ENCODE assay signal across 20 mouse cellular contexts in genomic region chr17:87597721-87598120, GRCm38 (mm10). TPM values are rescaled to one million over a fixed set of nuclear protein-coding genes. Genes with fewer than 3 reads are reported as not detected.
"Had no signal": no experiment of that assay in that cellular context is flagged by ENCODE, and none has a peak within 500 bp of the region (broad histone marks: within the 10 kb centered on the region; RNA-seq: fewer than 3 reads in every experiment).

No protein-coding gene starts in this region.

- H3K9ac ChIP-seq: liver, embryonic 13.5 days; liver, embryonic 15.5 days; liver, postnatal 0 days; lung, embryonic 15.5 days; midbrain, embryonic 13.5 days; stomach, embryonic 15.5 days had no signal

- H3K27me3 ChIP-seq: liver, embryonic 13.5 days; liver, embryonic 15.5 days; lung, embryonic 15.5 days; midbrain, embryonic 13.5 days; stomach, embryonic 15.5 days had no signal

- H3K4me1 ChIP-seq: lung, embryonic 15.5 days; megakaryocyte, embryonic 14.5 days; midbrain, embryonic 13.5 days; stomach, embryonic 15.5 days had no signal

- H3K36me3 ChIP-seq: liver, embryonic 13.5 days; liver, embryonic 15.5 days; lung, embryonic 15.5 days; midbrain, embryonic 13.5 days; stomach, embryonic 15.5 days had no signal

- DNase-seq: liver, embryonic 13.5 days; liver, postnatal 0 days; lung, adult 2 months; lung, postnatal 14 days; lung, postnatal 36 days; right cerebral cortex, postnatal 14 days; thymus, adult 18-20 months; thymus, postnatal 14 days; thymus, postnatal 36 days had no signal

- H3K4me2 ChIP-seq: liver, embryonic 13.5 days; liver, embryonic 15.5 days; lung, embryonic 15.5 days; midbrain, embryonic 11.5 days; midbrain, embryonic 13.5 days; stomach, embryonic 15.5 days had no signal

- H3K9me3 ChIP-seq: liver, embryonic 13.5 days; liver, embryonic 15.5 days; lung, embryonic 15.5 days; stomach, embryonic 15.5 days had no signal

- H3K27ac ChIP-seq: liver, embryonic 13.5 days; liver, embryonic 15.5 days; lung, embryonic 15.5 days; macrophage; midbrain, embryonic 13.5 days; stomach, embryonic 15.5 days; stomach, postnatal 0 days had no signal

- ATAC-seq: liver, postnatal 0 days; lung, postnatal 0 days; midbrain, embryonic 13.5 days; midbrain, embryonic 16.5 days had no signal

- H3K4me3 ChIP-seq: liver, embryonic 13.5 days; liver, embryonic 15.5 days; lung, embryonic 15.5 days; megakaryocyte, embryonic 14.5 days; midbrain, embryonic 13.5 days; stomach, embryonic 15.5 days had no signal

RNA-seq across cellular contexts. Expression of gene Epcam, which starts 38.1 kb away (rescaled TPM):
- total RNA-seq: megakaryocyte progenitor cell, adult 5-6 weeks had no signal
- polyA plus RNA-seq: macrophage had no signal
